Mouse (Mus musculus) Muller cell, postnatal 12 days (primary cell): ENCODE measurements around the gene Rbm39.
A peak's percentile ranks its signal among the peaks of the same experiment; 100 is the strongest.
"Not testable (repeated sequence)": the region's sequence is repeated elsewhere in the genome, so short reads cannot be mapped to it uniquely, and the experiment has no call there.

Experiments
- DNase-seq: peaks from one replicate; pipeline ENCODE4 v3.0.0-alpha.2; 2015; ENCODE audit errors: inconsistent ontology term

Rbm39 gene

GRCm38 (mm10) chr2:156180824-156181590 is 969 bp upstream of the Rbm39 start:
- DNase-seq = no peak

DNA sequence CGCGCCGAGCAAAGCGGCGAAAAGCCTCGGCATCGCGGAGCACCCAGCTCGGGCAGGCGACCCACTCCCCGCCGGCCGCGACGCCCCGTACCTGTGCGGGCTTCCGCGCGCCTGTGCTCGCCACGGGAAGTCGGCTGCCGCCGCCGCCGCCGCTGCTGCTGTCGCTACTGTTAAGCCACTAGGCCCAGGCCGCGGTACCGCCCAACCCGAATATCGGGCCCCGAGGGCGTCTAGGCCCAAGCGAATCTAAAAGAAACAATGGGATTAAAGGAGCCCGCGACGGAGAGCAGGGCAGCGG is 293 bp downstream of the Rbm39 start:
- no peak for DNase-seq

GRCm38 (mm10) chr2:156179046-156179795 is 817 bp downstream of the Rbm39 start:
- peak; percentile 83 for DNase-seq

GRCm38 (mm10) chr2:156177651-156178050 is 2.4 kb downstream of the Rbm39 start:
- no peak for DNase-seq

GRCm38 (mm10) chr2:156177079-156177478 is 3.0 kb downstream of the Rbm39 start:
- DNase-seq = no peak

GRCm38 (mm10) chr2:156166557-156166956 is 13.5 kb downstream of the Rbm39 start:
- DNase-seq = no peak

GRCm38 (mm10) chr2:156165478-156165877 is 14.6 kb downstream of the Rbm39 start:
- no peak for DNase-seq

DNA sequence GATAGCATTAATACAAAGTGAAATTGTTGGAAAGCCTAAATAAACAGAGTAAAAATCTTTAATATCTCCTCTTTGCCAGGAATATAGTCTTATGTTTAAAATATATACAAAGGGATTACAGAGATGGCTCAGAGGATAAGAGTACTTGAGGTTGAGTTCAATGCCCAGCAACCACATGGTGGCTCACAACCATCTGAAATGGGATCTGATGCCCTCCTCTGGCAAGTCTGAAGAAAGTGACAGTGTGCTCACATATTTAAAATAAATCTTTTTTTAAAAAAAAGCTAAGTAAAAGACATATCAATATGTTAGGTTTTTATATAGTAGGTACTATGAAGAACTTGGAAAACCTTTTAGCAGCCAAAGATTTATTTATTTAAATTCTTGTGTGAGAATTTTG is 28.5 kb downstream of the Rbm39 start:
- no peak for DNase-seq

DNA sequence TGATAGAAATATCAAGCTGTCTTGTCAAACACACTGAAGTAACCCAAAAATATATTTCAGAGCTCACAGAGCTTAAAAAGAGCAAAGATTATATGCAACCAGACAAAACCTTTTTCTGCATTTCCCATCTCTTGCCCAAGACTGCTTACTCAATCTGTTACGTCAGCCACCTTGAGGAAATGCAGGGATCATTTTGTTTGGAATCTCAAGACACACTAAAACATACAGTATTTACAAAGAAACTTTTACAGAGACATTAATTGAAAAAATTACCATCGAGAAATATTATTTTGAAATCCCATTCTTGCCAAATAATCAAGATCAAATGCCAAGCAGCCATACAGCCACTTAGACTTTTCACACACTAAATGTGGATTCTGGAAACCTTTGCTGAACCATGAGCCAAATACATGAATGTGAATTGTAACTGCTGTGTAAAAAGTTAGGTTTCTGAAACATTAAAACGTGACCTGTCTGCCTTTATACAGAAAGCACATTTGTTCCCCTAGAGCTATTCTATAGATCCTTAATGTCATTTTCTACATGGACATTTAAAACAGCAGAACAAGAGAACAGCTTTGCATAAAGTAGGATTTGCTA is 32.6 kb downstream of the Rbm39 start:
- no peak for DNase-seq

- DNase-seq = no peak
These were observed 33.6 kb downstream of the Rbm39 start for GRCm38 (mm10) chr2:156146272-156146989.

DNA sequence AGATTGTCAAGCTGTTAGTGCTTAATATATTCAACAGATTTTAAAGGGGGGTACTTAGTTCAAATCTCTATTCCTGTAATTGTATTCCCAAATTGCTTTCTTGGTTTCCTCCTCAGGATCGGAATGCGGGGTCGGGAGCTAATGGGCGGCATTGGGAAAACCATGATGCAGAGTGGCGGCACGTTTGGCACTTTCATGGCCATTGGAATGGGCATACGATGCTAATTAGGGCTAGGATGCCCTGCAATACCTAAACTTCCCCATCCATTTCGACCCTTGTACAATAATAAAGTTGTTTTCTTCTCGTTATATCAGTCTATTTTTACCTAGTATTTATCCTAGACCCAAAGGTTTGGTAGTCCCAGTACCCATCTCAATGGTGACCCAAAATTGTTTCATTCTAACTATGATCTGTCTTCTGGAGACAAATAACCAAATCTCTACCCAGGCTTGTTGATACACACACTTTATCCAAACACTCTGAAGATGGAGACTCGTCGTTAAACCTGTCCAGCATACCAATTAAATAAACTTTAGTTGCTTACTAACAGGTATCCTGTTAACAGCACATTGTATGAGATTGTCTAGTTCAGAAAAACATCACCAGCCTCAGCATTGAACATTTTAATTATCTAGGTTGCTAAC is 34.4 kb downstream of the Rbm39 start:
- no peak for DNase-seq

GRCm38 (mm10) chr2:156143953-156144724 is 35.9 kb downstream of the Rbm39 start, which contains the start of the genes Romo1 and Nfs1:
TSS of gene Romo1 (plus strand) at chr2:156144039.
TSS of gene Nfs1 (minus strand) at chr2:156144186.
- DNase-seq = peak; percentile 95

- no peak for DNase-seq
These were observed 36.7 kb downstream of the Rbm39 start for GRCm38 (mm10) chr2:156143367-156143766.

GRCm38 (mm10) chr2:156142820-156143219 is 37.2 kb downstream of the Rbm39 start:
- DNase-seq = no peak

DNA sequence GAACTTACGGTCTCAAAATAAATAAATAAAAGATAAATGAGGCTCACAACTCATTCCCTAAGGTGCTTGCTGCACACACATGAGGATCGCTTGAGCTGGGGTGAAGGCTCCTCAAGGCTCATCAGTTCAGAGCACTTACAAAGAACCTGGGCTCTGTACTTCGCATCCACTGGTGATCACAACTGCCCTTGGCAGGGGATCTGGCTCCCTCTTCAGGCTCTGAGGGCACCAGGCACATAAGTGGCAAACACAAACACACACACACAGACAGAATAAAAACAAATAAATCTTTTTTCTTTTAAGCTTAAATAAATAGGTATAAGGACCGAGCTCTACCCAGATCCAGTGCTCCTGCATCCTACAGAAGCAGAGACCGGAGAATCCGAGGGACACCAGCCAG is 44.3 kb downstream of the Rbm39 start:
- DNase-seq = no peak

DNA sequence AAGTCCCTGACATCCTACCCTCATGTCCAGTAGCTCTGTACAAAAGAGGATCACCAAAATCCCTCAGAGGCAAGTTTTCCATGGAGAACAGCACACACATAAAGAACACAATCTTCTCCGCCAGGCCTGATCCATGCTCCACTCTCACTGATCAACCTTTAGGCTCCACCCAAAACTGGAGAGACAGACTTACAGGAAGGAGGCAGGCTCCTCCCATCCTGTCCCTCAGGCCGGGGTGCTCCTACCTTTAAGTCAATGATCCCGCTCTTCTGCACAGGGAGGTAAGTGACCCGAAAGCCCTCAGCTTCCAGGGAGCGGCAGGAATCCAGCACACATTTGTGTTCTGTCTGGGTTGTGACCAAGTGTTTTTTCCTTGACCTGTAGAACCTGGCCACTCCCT is 45.9 kb downstream of the Rbm39 start:
- no peak for DNase-seq

DNA sequence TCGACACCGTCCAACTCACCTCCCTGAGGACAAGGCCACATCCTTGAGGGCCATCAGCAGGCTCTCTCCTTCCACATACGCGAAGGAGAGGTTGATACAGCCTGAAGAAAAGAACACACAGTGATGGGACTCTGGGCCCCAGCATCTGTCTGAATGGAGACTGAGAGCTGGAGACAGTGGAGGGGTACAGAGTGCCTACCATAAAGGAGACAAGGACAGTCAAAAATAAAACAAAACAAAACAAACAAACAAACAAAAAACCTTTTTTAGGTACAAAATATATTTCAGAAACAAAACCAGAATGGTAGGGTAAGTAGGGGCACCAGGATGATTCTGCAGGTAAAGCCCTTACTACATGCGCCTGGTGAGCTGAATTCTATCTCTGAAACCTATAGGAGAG is 53.0 kb downstream of the Rbm39 start, which contains the start of gene Gm28036:
Gene Gm28036 (minus strand): TSS at position 101 of the 400 bp plus-strand sequence.
- DNase-seq = no peak

- DNase-seq = no peak
These were observed 56.3 kb downstream of the Rbm39 start for GRCm38 (mm10) chr2:156123731-156124130.

DNA sequence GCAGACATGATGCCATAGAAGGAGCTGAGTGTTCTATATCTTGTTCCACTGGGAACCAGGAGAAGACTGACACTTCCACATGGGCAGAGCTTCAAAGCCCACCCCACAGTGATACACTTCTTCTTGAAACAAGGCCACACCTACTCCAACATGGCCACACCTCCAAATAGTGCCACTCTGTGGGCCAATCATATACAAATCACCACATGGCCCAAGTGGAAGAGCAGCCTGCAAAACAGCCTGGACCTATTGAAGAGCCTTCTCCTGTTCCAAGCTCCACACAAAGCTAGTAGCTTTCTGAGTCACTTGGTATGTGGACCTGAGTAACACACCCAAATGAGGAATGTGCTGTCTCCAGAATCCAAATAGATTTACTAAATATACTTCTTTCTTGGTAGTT is 60.5 kb downstream of the Rbm39 start:
- DNase-seq = peak; percentile 8

DNA sequence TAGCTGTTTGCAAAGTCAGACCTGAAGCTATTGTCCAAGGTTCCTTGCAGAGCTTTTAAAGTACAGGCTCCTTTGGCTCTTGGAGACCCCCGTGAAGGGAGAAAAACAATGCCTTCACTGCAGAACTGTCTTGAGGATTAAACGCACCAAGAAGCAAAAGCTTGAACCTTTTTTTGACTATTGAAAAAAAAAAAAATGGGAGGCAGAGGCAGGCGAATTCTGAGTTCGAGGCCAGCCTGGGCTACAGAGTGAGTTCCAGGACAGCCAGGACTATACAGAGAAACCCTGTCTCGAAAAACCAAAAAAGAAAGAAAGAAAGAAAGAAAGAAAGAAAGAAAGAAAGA is 68.0 kb downstream of the Rbm39 start:
- DNase-seq = not testable (repeated sequence)
